Mouse (Mus musculus) right cerebral cortex, adult 18-20 months (tissue): ENCODE measurements around the gene Gm20388.

Experiments
- DNase-seq: peaks from one replicate; pipeline ENCODE4 v3.0.0; 2022; ENCODE audit warnings: mixed read lengths

Gm20388 gene

GRCm38 (mm10) chr8:122463651-122464640, 2553.3 kb downstream of the Gm20388 start:
- DNase-seq: no peak

GRCm38 (mm10) chr8:122464985-122465384, 2554.3 kb downstream of the Gm20388 start:
- DNase-seq: no peak

GRCm38 (mm10) chr8:122467816-122468215, 2557.2 kb downstream of the Gm20388 start:
- no peak for DNase-seq

DNA sequence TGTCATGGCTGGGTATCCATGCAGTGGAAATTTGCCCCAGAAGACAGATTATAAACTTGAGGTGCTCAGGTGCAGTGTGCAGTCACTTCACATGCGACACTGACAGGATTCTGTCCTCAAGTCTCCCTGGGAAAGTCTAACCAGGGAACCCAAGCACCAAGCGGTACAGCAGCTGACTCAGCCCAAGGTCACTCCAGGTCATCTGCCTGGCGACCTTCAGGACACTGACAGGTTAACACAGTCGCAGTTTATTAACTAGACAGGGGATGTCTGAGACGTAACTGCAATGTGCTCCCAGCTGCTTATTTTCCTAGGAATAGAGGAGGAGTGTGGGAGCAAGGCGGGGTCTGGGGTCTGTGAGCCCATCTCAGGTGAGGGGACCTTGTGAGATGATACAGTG, 2558.8 kb downstream of the Gm20388 start:
- DNase-seq: no peak

- no peak for DNase-seq
These were observed 2559.3 kb downstream of the Gm20388 start for GRCm38 (mm10) chr8:122469965-122470364.

DNA sequence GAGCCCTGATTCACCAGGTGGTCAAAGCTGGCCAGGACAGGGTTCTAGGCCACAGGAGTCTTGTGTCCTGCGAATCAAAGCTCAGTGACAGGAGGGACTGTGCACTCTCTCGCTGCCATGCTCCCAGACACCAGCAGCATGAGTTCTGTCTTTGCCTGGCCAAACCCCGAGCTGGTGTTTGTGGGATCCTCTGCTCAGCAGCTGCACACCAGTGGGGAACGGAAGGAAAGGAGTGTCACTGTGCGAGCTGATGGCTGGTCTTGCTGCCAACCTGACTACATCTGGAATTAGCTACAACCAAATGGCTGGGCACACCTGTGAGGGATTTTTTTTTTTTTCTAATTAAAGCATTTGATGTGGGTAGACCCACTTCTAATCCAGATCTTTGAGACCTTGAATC, 2560.1 kb downstream of the Gm20388 start:
- no peak for DNase-seq

DNA sequence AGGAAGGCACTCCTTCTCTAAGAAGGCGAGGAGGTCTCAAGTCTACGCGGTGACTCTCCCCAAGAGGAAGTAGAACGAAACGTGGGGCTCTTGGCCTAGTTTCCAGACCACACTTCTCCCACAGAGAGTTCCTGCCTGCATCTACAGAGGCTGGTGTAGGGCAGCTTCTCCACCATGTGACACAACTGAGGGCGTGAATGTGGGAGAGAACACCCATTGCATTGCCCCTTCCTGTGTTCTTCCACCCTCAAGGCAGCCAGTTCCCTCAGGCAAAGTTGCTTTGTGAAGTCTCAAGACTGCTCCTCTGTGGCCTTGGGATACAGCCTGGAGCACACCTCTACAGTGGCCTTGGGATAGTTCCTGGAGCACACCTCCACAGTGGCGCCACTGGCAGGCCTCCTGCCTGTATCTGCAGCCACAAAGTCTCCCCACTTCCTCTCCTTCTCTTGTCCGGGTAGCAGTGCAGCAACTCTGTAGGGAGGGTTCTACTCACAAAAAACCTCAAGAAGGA, 2563.3 kb downstream of the Gm20388 start:
- DNase-seq: peak; percentile 46

DNA sequence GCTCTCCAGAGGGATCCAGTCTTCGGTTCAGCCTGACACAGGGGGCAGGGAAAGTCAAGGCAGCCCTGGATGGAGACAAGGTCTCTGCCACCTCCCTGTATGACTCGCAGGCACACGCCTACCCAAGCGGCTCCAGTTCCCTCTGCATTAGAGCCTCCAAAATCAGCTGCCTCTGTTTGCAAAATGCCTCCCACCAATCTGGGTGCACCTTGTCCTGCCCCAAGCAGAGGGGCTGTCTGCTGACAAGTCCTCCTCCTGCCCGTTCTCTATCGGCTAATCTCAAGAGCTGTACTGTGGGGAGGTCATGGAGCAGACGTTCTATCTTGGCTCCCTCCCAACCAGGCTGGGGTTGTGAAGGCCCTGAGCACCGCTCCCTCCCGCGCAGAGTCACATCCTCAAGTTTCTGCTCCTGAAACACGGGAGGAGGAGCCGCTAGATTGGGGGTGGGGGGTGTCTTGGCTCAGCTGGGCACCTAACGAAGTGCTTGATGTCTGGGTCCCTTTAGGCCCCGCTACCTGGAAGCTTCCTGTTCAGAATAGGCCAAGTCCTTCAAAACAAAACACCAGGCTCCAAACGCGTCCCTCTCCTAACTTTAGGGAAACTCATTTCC, 2564.4 kb downstream of the Gm20388 start:
- DNase-seq: peak; percentile 48

DNA sequence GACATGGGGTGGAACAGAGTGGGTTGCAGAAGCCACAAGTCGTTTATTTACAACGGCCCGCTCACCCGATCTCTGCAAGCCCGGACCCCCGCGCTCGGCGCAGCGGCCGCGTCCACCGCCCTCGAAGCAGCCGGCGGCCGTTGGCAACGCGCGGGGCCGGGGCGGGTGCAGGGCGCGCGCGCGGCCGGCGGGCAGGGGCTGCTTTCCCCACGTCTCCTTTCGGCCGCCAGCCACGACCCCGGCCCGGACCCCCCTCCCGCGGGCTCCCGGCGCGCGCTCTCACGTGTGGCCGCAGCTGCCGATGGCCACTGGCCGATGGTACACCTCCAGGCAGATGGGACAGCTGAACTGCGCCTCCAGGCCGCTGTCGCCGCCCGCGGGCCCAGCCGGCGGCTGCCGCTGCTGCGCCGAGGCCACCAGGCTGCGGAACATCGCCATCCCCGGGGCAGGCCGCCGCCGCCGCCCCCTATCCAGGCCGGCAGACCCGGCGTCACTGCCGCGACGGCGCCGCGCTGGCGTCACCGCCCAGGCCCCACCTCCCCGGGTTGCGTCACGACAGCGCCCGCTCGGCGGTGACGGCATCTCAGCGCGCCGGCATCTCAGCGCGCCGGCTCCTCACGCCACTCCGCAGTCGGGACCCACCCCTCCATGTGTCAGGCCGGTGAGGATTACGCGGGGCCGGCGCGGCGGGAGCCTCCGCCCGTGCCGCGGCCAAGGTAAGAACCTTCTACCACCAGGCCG, 2565.1 kb downstream of the Gm20388 start, which contains the start of the genes Rnf166 and Ctu2:
TSS of gene Rnf166 (minus strand) at position 485 of the 741 bp plus-strand sequence.
TSS of gene Ctu2 (plus strand) at position 564 of the 741 bp plus-strand sequence.
- peak; percentile 93 for DNase-seq

GRCm38 (mm10) chr8:122482448-122482847, 2571.8 kb downstream of the Gm20388 start:
- no peak for DNase-seq

DNA sequence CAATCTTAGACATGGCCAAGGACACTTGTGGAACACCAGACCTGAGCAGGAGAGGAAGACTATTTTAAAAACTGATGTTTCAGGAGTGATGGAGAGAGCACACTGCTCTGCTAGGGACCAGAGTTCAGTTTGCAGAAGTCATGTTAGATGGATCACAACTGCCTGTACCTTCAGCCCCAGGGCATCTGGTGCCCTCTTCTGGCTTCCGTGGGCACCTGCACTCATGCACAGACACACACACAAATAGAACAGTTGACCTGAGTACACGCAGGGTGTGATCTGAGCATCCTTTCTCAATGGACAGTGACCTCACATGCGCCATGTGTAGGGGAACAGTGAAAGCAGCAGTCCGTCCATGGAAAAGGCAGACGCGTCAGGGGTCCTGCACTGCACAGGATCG, 2573.2 kb downstream of the Gm20388 start:
- no peak for DNase-seq

DNA sequence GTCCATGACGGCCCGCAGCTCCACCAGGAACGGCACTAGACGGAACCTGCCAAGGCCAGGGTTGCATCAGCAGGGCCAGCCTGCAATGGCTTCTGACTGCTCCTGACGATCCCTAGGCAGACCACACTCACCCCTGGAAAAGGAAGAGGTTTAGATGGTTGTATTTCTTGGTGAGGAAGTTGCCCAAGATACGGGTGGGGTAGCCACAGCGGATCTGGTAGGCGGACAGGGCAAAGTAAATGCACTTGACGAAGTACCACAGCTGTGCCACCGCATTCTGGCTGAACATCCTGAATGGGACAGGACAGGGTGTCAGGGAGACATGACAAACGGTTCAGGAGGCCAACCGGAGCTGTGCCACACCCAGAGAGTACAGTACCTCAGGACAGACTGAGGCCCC, 2574.2 kb downstream of the Gm20388 start:
- DNase-seq: no peak

GRCm38 (mm10) chr8:122488387-122488786, 2577.7 kb downstream of the Gm20388 start:
- no peak for DNase-seq

DNA sequence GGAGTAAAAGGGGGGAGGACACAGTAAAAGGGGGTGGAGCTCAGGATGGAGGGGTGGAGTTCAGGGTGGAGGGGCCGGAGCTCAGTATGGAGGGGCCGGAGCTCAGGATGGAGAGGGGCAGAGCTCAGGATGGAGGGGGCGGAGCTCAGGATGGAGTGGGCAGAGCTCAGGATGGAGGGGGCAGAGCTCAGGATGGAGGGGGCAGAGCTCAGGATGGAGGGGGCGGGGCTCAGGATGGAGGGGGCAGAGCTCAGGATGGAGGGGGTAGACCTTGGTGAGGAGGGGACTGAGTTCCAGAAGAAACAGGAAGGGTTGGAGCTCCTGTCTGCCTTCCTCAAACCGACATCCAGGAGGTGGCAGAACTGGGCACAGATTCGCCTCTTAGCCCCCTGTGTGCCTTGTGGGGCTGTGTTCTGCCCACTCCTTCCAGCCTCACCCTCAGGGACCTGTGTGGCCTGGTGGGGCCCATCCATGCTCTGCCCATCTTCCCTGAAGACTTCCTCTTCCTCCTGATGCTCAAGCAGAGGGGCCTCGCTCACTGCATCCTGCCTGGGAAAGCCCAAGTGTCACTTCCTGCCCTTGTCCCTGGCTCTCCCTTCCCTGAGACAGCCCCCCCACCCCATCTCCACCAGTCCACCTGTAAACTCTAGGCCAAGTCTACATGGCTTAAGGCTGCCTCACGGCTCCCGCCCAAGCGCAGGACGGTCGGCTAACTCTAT, 2586.5 kb downstream of the Gm20388 start:
- DNase-seq: no peak

- no peak for DNase-seq
These were observed 2587.3 kb downstream of the Gm20388 start for GRCm38 (mm10) chr8:122497912-122498311.

DNA sequence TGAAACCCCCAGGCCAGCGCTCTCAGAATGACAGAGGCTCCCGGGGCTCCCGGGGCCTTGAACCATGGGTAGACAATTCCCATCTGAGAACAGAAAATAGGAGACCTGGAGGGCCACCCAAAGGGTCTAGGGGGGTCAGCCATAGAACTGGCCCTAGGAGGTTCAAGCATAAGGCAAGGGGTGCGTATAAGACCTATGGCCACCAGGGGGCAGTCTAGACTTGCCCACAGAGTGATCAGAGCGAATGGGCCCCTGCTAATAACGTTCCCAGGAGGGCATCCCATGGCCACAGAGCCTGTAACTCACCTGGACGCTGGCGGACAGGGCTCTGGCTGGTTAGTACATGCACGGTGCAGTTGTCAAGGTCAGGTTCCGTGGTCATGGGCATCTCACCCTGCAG, 2590.2 kb downstream of the Gm20388 start:
- peak; percentile 64 for DNase-seq

GRCm38 (mm10) chr8:122511552-122511951, 2600.9 kb downstream of the Gm20388 start:
- DNase-seq: no peak

DNA sequence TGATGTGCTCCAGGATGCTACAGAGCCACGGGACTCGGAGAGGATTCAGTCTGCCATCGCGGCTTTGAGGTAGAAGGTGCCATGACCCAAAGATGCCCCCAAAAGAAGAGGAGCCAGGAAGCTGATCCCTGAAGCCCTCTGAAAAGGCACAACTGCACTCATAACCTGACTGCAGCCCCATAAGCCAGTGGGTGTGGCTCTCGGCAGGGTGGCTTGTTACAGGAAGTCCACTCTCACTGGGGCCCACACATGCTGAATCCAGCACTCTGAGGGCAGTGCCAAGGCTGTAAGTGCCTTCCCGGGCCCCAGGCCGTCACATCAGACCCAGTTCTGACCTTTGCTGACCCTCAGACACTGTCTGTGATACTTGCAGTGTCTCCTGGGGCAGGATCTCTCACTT, 2601.8 kb downstream of the Gm20388 start:
- DNase-seq: no peak

DNA sequence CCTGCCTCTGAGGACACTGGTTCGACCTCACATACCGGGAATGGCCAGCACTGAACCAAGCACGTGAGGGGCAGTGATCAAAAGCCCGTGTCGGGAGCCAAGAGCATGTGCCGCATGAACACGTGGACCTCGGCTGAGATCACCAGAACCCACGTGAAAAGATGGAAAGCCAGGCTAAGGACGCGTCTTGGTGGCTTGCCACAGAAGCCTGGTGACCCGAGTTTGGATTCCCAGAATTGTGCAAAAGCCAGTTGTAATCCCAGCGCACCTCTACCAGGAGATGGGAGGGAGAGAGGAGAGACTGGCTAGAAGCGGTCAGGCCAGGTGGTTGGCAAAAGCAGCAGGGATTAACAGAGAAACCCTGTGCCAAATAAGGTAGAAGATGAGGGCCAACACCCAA, 2605.1 kb downstream of the Gm20388 start:
- no peak for DNase-seq

DNA sequence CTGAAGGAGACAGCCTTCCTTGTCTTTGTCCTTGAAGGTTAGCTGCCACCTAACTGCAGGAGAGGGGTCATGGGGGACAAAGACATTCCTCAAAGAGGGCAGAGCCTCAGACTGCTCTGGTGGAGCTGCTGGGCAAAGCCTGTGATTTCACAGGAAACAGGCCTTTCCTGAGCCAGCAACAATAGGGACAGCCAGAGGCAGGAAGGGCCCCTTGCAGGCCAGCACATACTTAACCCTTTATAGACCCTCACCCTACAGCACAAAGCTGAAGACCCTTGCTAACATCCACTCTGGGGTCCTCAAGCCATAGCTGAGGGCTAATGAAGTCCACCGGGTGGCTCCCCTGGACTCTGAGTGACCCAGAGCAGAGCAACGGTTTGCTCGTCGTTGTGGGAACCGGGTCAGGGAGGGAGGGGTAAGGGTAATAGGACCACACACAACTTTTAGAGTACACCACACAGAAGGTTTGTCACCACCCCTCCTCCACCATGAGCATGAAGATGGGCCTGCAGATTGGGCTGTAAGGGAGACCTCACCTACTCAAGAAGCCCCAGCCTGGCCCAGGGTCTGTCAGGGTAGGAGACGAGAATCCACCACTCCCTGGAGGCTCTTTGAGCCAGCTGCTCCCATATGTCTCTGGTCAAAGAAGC, 2607.0 kb downstream of the Gm20388 start:
- DNase-seq: no peak

DNA sequence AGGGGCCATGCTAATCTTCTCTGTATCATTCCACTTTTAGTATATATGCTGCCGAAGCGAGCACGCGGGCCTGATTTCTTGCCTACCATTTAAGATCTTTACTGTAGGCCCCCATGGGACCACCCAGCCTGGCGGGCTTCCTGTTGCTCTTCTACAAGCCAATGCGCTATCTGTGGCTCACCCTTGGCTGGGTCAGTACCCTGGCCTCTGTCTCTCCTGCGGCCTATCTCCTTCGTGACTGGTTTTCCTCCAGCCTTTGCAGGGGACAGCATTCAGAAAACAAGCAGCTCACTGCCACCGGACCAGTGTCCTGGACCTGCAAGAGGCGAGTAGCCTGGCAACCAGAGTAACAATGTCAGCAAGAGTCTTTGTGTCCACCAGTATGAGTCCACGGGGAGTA, 2610.0 kb downstream of the Gm20388 start:
- no peak for DNase-seq
